Mouse (Mus musculus) CH12.LX (cell line): ENCODE measurements at regions not wholly inside any gene's neighbourhood (a gene's known extent, or its start where the extent isn't known, plus 50 kb on each side); places are given as distances from the start of the nearest gene placed in this dataset.

Experiments used
- MAFK ChIP-seq: IDR thresholded peaks from 2 replicates; pipeline ENCODE4 v1.6.1; 2011; ENCODE audit warnings: low read length, improper control_type of control experiment; ENCODE audit not compliant: insufficient replicate concordance
- MYC ChIP-seq: IDR thresholded peaks from 2 replicates; pipeline ENCODE4 v1.6.1; 2011; ENCODE audit warnings: low read depth, mild to moderate bottlenecking, improper control_type of control experiment, low read length
- NRF1 ChIP-seq: IDR thresholded peaks from 2 replicates; pipeline ENCODE4 v1.6.1; 2014; ENCODE audit warnings: low read depth, mild to moderate bottlenecking, inconsistent platforms, low read length, improper control_type of control experiment, moderate library complexity
- RAD21 ChIP-seq: IDR thresholded peaks from 2 replicates; pipeline ENCODE4 v1.6.1; 2011; ENCODE audit warnings: low read depth, mild to moderate bottlenecking, low read length, improper control_type of control experiment, moderate library complexity

- TF ChIP-seq MYC (no peak), RAD21 (no peak), MAFK (no peak), NRF1 (no peak)
Observed at GRCm38 (mm10) chr1:55807028-55807427, 401.3 kb downstream of the Plcl1 start.
